Mouse (Mus musculus): ENCODE measurements around the gene Mgst1.

Gene Mgst1

GRCm38 (mm10) chr6:138139930-138140329, at the start of gene Mgst1:
Gene Mgst1 (plus strand): TSS chr6:138140316.
- DNase-seq, result peak; percentile 78

DNA sequence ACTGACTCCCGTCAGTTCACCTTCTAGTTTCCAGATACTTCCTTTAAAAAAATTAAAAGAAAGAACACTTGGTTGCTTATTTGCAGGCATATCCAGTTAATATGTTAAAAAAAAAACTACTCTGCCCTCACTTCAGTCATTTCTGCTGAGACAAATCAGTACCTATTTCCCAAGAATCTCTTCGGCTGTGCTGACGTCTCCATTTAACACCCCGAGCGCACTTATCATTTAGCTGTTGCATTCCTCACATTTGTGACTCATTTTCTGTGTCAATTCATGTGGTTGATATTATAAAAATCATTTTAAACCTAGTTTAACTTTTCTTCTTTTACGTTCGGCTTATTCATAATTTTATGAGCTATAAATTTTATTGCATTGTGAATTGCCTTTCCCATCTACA, 47.7 kb upstream of the Mgst1 start:
- DNase-seq, result no peak

GRCm38 (mm10) chr6:138095060-138095459, 45.1 kb upstream of the Mgst1 start:
- DNase-seq, result no peak

- no peak for DNase-seq
These were observed 40.5 kb upstream of the Mgst1 start for GRCm38 (mm10) chr6:138099646-138100045.

- DNase-seq, result no peak
These were observed 38.3 kb upstream of the Mgst1 start for GRCm38 (mm10) chr6:138101843-138102242.

DNA sequence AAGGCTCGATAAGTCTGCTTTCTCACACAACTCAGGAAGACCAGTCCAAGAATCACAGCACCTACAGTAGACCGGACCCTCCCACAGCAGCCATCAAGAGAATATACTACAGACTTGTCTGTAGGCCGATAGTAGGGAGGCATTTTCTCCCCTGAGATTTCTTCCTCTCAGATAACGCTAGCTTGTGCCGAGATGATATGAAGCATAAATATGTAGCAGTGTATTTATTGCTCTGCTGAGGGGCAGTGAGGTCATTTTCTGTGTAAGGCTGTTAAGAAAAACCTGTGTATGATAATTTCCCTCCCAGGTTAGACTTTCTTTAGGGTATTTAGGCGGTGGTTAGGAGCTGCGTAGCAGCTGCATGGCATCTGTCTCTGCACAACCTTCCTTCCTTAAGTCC, 37.2 kb upstream of the Mgst1 start:
- DNase-seq, result no peak

GRCm38 (mm10) chr6:138104559-138104958, 35.6 kb upstream of the Mgst1 start:
- DNase-seq, result no peak

GRCm38 (mm10) chr6:138117496-138117895, 22.6 kb upstream of the Mgst1 start:
- no peak for DNase-seq

DNA sequence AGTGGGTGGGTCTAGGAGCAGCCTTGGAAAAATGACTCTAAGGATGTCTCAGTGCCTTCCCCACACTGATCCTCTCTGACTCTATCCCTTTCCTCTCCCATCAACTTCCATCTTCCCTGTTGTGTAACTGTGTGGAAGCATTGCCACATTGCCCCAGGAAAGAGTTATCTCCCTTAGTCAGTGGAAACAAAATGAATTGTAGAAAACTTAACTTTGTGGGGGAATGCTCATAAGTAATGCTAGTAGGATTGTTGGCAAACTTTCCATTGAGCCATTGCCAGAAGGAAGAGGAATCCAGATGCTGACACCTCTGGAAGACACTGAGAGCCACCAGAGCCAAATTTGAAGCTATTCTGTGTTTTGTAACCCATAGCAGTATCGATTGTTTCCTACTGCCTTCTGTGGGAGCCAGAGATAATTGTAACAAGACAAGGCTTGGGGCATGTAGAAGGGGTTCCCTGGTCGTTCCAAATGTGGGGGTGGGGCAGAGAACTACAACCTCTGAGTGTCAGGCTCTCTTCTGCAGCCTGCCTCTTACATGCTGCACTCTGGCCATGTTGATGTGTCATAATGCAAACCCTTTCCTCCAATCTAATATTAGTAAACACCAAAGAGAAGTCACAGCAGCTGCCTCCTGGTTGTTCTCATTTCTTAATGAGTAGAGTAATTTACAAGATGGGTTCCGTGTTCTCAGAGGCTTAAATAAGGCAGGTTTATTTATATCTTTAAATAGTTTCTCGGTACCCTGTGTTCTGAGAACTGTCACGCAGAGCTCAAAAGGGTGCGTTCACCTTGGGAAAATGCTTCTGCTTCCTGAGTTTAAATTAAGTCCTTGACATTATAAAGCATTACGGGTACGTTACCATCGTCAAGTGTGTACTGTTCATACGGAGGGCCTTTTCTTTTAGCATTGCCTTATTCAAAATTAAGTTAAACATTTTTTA, 11.5 kb upstream of the Mgst1 start:
- no peak for DNase-seq

GRCm38 (mm10) chr6:138130541-138130940, 9.6 kb upstream of the Mgst1 start:
- no peak for DNase-seq

DNA sequence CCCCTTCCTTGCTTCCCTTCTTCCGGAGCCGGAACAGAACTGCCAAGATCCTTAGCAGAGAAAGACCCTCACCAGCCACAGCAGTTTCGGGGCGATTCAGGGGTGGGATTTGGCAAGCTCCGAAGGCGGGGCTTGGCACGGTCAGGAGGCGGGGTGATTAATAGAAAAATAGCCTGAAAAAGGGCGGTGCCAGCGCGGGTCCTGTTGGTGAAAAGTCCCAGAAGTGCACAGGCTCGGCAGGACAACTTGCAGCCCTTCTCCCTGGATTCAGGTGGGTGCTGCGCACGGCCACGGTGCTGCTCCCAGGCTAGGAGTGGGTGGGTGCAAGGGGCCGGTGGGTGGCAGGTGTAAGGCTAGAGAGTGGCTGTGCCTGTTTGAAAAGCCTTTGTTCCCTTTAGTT, 220 bp downstream of the Mgst1 start:
- peak; percentile 98 for DNase-seq

DNA sequence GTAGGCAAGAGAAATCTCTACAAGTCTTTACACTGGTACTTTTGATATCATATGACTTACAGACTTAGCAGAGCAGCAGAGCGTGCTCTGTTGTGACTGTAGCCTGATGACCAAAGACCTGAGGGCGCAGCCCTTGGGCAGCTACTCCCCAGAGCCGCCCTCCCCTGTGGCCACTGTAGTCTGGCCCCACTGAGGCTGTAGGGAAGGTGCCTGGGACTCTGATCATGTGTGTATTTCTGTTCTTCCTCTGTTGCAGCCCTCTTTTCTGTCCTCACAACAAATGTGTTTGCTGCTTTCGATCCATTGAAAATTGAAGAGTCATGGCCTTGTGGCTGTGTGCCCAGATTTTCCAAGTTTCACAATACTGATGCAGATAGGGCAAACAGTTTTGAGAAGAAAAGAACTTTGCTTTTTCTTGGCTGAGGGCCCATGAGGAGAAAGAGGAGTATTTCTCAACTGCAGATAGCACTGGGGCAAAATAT, 1.0 kb downstream of the Mgst1 start:
- DNase-seq, result peak; percentile 97

GRCm38 (mm10) chr6:138142604-138143003, 2.5 kb downstream of the Mgst1 start:
- peak; percentile 89 for DNase-seq

DNA sequence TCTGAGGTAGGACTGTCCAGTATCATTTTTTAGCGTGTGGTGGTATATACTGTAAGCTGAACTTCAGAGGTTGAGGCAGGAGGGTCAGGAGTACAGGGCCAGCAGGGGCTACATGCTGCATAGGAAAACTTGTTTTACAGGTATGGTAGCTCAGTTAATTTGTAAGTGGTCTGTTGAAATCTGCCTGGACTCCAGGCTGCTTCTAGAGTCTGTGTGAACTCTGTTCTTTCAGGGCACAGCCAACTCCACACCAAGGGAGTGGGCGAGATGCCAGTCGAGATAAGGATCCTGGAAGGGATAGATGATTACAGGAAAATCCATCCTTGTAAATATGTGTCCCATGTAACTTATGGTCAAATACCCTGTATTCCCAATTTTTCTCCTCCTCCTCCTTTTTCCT, 3.3 kb downstream of the Mgst1 start:
- DNase-seq, result no peak

DNA sequence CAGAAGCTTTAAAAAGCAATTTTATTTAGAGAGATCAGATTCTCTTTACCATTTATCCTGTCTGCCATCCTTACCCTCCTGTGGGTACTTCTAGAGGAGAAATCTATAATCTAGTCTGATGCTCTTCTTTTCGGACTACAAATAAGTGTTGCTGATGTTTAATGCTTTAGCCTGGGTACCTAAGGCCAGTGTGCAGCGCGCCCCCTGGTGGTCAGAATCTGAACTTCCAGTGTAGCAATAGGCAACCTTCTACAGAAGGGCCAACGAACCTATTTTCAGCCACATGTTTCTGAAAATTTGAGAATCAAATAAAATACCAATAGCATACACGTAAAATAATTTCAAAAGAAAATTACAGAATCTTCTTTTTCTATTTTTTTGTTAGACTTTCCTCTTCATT, 13.0 kb downstream of the Mgst1 start:
- DNase-seq, result no peak

- DNase-seq, result no peak
These were observed 23.8 kb downstream of the Mgst1 start for GRCm38 (mm10) chr6:138163920-138164319.

GRCm38 (mm10) chr6:138171480-138172224, 31.5 kb downstream of the Mgst1 start:
- DNase-seq, result peak; percentile 86
